Mouse (Mus musculus) ES-Bruce4 (cell line): Measurements from ENCODE around the gene Comt.

Experiments used
- CTCF ChIP-seq: IDR thresholded peaks from one replicate; pipeline ENCODE4 v1.8.1; 2011; ENCODE audit warnings: low read depth, low read length
- POLR2A ChIP-seq: IDR thresholded peaks from one replicate; pipeline ENCODE4 v1.8.1; 2011; ENCODE audit warnings: low read length; ENCODE audit not compliant: insufficient read depth

DNA sequence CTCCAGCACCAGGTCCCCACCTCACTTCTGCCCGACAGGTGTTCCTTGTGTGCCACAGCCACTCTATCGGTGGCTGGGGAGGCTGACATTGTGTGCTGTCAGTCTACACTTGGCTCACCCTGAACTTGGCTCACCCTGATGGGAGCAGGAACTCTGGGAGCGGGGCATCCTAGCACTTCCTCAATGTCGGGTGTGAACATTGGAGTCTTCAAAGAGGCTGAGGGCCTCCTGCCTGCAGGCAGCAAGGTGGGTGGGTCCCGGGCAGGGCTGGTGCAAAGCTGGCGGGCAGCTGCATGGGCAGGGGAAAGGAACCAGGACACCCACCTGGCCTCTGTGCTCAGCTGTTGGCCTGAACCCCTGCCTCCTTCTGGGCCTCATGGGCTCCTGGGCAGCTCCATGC is 9.5 kb upstream of the Comt start:
- TF ChIP-seq POLR2A = no peak
- TF ChIP-seq CTCF = no peak
